Mouse (Mus musculus) ovary, postnatal 36 days (tissue): Measurements from ENCODE around the gene Ighmbp2.
"Not testable (repeated sequence)": the region's sequence is repeated elsewhere in the genome, so short reads cannot be mapped to it uniquely, and the experiment has no call there.

Experiments used
- DNase-seq: peaks from one replicate; pipeline ENCODE4 v3.0.0; 2022; ENCODE audit warnings: low spot score, mixed read lengths

Gene Ighmbp2

DNA sequence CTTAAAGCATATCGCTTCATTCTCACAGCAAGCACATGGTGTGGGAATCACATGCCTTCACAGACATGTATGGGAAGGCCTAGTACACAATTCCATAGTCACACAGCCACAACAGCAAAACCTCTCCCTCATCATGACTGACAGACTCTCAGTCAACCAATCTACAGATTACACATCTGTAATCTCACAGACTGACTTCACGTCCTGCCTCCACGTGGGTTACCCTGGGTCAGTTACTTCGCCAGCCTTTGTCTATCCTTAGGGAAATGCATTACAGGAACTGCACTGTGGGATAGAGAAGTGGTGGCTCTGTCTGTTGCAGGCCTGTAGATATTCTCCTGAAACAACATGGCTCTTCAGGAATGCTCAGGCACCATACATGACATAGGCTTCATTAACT lies 931 bp downstream of the Ighmbp2 start:
- DNase-seq = no peak

DNA sequence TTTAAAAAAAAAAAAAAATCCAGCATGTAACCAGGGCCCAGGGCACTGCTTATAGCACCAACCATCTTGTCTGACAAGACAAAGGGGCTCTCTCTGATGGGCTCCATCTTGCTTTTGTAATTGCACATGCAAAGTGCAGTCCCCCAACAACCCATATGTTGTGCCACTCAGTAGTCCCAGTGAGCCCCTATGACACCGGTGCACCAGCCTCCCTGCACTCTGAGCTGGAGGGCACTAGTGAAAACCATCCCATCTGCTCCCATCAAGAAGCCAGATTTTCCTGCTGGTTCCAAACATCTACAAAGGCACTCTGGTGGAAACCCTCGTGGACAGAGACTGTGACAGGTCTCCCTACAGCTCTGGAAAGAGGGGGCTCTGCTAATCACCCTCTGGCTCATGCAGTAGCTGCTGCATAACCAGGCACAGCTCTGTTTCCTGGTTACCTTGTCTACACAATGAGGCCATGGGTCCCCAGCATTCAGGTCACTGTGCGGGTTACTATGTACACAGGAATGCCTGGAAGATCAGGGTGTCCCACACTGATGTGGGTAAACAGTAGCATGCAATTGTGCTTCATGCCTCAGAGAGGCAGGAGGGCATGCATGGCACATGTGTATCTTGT lies 7.0 kb downstream of the Ighmbp2 start:
- DNase-seq = no peak

DNA sequence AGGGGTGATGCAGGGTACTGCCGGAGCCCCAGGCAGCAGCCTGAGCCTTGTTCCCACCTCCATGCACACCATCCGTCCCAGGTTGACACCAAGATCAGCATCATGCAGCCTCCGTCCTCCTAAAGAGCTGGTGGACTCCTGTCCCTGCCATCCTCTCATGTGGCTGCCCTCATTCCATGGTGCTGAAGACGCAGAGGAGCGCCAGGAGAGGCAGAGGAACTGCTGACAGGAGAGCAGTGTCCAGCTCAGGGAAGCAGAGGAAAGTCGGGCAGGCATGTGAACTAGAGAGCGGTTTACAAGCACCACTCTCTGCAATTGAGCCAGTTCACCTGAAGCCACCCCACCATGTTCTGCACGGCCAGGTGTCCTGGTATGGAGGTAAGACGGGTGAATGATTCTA lies 9.5 kb downstream of the Ighmbp2 start:
- DNase-seq = no peak

DNA sequence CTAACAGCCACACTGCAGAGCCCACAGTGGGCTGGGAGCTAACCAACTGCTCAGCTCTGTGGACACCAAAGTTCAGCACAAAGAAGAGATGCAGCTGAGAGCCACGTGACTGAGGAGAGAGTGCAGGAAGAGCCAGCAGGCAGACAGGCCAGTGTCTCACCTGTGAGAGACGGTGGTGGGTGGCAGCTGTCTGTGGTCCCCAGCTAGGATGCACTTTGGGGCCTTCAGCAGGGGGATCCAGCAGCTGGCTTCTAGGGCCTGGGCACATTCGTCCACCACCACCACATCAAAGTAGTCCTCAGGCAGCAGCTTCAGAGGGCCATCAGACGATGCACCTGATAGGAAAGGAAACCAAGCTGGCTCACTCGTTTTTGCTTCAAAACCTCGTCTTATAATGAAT lies 11.5 kb downstream of the Ighmbp2 start:
- DNase-seq = no peak

DNA sequence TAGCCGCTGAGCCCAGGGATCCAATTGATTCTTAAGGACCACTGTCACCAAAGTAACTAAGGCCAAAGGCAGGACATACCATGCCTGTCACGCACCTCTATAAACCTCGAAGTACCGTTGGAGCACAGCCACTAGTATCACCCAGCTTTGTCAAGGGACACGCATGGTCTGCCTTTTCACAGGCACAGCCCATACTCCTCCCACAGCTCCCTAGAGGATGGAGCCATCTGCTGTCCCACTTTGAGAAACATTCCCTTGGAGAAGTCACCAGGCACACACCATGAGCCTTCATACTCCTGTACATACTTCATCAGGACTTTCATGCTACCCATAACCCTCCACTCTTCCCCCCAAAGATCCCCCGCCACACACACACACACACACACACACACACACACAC lies 13.0 kb downstream of the Ighmbp2 start:
- DNase-seq = no peak

DNA sequence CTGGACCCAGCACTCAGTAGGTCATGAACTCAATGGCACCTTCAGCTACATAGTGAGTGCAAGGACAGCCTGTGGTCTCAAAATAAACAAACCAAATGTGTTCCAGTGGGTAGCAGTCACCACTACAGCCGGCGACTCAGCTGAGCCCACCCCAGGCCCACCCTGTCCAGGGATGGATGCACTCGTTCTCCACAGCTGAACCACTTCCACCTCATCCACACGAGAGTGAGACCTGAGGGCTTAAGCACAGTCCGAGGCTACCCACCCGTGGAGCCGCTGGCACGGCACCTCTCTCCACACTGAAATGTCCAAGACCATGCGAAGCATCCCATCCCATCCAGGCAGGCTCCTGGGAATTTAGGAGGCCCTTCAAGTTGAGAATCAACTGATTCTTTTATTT lies 13.5 kb downstream of the Ighmbp2 start:
- no peak for DNase-seq

DNA sequence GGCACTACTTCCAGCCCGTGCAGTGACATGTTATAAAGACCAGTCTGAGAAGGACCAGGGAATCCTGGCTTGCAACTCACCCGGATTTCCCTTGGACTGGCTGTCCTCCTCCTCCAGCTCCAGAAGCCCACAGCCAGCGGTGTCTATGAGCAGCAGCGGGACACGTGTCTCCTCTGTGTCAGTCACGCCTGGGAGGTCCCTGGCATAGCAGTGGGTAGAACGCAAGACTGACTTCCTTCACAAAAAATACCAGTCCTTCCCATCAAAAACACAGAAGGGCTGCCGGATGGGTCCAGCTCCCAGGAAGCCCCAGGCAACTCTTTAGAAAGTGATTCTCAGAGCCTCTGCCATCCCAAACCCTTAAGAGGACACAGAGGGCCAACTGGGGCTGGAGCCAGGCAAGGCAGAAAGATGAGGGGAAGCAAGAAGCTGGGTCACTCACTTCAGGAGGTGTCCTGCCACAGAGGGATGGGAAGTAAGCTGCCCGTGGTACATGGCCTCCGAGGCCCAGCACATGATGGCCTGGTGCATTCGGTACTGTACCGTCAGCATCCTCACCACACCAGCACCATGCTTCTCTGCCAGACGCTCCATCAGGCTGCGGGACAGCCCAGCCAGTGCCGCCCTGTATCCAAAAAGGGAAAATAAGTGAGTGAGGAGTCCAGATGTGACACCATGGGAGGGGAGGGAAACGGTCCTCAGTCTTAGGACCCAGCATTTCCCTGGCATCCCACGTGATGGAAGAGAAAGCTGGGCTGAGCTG lies 14.4 kb downstream of the Ighmbp2 start:
- no peak for DNase-seq

DNA sequence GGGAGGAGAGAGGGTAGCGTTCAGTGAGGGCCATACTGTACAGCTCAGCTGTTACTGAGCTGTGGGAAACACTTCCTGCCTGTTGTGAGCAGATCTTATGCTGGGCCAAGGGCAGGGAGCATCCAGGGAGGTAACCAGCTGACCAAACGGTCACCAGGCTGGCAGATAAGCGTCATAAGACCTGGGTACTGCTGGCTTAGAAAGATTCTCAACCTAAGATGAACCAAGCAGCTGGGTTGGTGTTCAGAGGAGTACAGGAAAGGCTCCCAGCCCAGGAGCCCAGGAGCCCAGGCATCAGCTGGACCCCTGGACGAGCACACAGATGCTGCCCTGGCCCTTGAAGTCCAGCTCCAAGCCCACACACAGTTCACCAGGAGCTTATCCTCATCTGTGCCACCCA lies 15.5 kb downstream of the Ighmbp2 start:
- DNase-seq = no peak

DNA sequence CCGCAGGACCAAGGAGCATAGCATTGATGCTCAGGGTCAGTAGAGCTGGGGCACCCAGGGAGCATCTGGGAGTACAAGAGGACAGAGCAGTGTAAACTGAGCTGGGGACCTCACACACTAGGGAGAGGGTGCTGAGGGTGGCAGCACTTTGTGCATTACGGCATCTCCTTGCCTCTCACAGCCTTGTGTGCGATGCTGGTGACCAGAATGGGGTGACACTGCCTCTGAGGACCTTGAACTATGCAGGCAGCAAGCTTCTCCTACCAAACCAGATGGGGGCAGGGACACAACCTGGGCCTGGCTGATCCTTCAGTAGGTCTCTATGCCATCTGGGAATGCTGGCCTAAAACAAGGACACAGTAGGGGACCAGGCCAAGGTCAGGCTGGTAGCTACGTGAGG lies 16.1 kb downstream of the Ighmbp2 start:
- DNase-seq = no peak

DNA sequence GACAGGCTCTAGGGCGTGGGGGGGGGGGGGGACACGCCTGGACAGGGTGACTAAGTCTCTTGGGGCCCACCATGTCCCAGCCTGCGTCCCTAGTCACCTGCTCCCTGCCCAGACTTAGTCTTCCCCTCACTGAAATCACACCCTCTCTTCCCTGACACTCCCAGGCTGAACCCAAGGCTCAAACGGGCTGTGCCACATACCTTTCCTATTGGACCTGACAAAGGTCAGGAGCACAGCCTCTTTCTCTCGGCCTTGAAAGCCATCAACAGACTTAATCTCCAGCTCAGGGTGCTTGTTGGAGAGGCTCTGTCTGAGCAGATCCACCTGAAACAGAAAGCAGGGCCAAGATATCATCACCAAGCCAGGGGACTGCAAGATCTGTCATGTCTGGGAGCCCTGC lies 16.7 kb downstream of the Ighmbp2 start:
- DNase-seq = no peak

DNA sequence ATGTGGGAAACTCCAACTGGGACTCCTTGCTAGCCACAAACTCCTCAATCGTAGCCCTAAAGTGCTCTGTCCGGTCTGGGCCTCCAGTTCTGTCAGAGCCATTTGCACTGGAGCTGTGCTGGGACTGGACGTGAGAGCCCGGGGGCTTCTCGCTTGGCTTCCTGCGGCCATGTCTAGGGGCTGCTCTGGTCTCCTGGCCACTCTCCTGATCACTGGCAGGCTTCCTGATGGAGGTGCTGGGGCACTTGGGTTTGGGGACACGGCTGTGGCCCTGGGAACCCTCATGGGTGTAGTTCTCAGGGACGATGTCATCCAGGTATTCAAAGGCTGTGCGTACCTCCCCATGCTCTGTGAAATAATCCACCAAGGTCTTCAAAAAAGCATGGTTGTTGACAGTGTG lies 17.6 kb downstream of the Ighmbp2 start:
- DNase-seq = no peak

DNA sequence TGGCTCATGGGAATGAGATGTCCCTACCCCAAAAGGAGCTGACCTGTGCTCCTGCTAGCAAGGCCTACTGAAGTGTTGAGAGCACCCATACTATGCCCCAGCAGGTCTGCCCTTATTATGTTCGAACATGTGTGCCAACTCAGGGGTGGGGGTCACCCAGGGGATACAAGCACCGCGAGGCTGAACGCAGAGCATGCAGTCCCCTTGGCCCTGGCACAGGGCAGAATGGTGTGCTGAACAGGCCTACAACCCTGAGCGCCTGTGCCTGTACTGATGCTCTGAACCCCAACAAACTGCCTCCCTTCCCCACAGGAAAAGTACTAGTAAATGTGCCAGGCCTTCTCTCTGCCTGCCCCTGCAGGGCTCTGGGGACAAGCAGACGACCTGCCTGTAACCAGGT lies 18.5 kb downstream of the Ighmbp2 start:
- no peak for DNase-seq

DNA sequence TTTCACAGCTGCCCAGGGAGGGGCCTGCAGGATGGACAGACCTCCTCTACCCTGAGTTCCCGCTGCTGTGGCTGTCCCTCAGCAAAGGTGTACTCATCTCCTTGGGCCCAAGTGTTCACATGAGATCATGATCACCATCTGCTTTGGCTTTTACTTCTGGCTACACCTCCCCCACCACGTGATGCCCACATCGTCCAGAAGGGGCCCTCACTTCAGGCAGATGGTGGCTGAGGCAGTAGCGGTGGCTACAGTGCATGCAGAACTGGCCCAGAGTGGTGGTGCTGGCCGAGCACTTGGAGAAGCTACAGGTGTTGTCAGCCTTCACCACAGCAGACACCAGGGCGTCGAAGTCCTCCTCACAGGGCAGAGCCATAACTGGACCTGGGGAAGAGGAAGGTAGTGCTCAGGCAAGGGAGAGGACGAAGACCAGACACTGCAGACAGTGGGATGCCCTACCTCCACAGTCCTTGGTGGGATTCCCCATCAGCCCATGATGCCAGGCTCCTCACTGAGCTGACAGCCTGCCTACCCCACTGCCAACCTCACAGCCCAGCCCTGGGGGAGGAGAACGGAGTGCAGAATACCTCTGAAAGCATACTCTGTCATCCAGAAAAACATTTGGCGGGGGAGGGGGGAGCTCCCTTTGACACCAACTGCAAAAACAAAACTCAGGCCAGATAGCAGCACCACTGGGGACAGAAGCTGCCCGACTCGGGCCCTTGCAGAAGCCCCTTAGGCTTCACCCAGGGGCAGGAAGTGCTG lies 20.9 kb downstream of the Ighmbp2 start:
- no peak for DNase-seq

DNA sequence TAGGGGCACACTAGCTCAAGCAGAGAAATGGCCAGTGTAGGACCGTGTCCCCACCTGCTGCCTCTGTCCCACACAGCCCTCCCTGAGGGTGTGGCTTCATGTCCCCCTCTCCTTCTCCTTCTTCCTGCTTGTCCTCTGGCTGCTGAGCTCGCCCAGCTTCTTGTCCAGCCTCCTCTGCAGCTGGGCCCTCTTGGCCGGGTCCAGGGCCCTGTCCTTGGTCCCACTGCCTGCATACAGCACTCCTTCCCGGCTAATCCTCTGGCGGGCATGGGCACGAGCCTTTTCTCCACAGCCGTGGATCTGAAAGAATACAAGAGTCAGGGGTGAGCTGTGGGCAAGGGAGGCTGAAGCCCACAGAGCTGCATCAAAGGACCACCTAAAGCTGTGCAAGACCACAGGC lies 21.5 kb downstream of the Ighmbp2 start:
- DNase-seq = no peak

DNA sequence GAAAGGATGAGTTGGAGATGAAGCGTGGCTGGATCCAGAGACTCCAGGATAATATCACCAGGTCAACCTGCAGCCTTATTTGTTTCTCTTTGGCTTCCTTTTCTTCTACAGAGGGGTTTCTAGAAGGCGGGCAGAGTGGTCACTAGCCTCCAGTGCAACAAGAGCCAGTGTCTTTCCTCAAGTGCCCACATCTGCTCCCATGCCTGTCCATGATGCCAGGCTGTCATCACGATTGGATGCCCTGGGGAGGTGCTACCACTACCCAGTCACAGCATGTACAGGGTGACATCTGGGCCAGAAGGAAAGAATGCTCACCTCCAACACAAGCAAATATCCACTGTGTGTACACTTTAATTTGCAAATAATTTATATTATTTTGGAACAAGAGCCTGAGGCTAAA lies 22.2 kb downstream of the Ighmbp2 start:
- no peak for DNase-seq

DNA sequence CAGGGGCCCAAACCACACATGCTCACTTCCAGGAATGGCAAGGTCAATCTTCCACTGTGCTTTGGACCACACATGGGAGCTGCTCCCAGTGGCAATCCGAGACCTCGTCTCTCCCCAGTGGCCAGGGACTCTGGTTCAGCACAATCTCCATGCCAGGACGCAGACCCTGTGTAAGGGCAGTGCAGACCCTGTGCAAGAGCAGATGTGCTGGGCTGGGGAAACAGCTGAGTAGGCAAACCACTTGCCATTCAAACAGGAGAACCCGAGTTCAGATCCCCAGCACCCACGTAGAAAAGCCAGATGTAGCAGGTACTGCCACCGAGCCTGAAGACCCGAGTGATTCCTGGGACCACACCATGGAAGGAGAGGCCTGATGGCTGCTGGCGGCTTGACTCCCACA lies 22.8 kb downstream of the Ighmbp2 start:
- no peak for DNase-seq

DNA sequence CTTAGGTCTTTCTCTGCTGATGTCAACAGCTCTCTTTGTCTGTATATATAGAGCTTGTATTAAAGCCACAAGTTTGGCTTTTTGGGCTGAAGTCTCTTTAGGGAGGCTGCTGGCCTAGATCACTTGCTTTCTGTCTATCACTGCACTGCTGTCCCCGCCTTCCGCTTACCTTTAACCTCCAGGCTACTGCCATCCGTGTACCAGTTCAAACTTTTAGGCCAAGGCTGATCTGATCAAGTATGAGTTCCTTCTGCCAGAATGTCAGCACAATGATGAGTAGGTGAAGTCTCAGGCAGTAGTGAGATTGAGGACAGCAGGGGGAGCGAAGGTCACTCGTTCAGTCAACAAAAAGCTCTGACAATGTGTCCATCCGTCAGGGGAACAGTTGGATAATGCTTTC lies 57.6 kb downstream of the Ighmbp2 start:
- not testable (repeated sequence) for DNase-seq

DNA sequence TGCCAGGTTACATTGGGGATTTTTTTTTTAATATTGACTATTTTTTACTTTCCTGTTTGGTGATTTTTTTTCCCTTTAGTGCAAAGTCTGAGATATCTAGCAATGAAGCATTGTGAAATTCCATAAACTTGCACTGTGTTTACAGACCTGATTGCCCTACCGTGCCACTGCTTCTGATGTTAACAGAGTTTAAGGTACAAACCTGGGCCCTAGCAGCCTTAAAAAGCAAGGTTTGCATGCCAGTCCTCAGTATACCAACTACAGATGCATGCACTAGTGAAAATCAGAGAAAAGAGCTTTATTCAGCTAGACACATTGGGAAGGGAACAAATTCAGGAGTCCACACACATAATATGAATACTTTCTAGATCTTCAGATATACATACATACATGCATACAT lies 67.9 kb downstream of the Ighmbp2 start:
- not testable (repeated sequence) for DNase-seq
